Comparison of ENCODE assay signal across 16 mouse cellular contexts in genomic region chr9:50590856-50591518, GRCm38 (mm10). TPM values are rescaled to one million over a fixed set of nuclear protein-coding genes. Genes with fewer than 3 reads are reported as not detected.
DNase-seq lines count a peak whose midpoint lies in the region; ATAC-seq and TF ChIP-seq lines count a peak whose summit lies in the region.
"Had no signal": no experiment of that assay in that cellular context is flagged by ENCODE, and none has a peak within 500 bp of the region (broad histone marks: within the 10 kb centered on the region; RNA-seq: fewer than 3 reads in every experiment).

No protein-coding gene starts in this region.

- DNase-seq in kidney, postnatal 0 days (ENCODE audit: low spot score), result peak; percentile 5
- DNase-seq in kidney, adult 11 months, result no peak
- peak; percentile 12 to 15 for DNase-seq in B cell, adult 2 months
- DNase-seq in adrenal gland, postnatal 14 days, result peak; percentile 50
- no peak for DNase-seq in embryo, embryonic 11 days
- DNase-seq in heart, postnatal 25 days (ENCODE audit: low spot score), result no peak
- no peak for DNase-seq in layer of hippocampus, adult 18-20 months (ENCODE audit: low spot score in 2 of 2)
- DNase-seq: cerebellum, postnatal 36 days; gastrocnemius, postnatal 10 days; heart, postnatal 4 days; thymus, adult 18-20 months had no signal

- no peak for ATAC-seq in kidney, postnatal 0 days (replicated peaks; ENCODE audit: low FRiP score, low read depth)
- peak; percentile 62 for ATAC-seq in megakaryocyte, adult 5-6 weeks (ENCODE audit: poor library complexity, severe bottlenecking)

- H3K4me3 ChIP-seq in kidney, postnatal 0 days (replicated peaks; ENCODE audit: low read depth, low read length), result no peak overlapping the region
- H3K4me3 ChIP-seq: kidney, embryonic 15.5 days had no signal

- H3K9me3 ChIP-seq in kidney, postnatal 0 days (replicated peaks; ENCODE audit: low read length), result no peaks in the 10 kb centered on the region
- H3K9me3 ChIP-seq: kidney, embryonic 15.5 days had no signal

- no peaks in the 10 kb centered on the region for H3K27me3 ChIP-seq in kidney, postnatal 0 days (ENCODE audit: insufficient read depth, low read length)
- H3K27me3 ChIP-seq: kidney, embryonic 15.5 days had no signal

- WGBS in kidney, postnatal 0 days, result 79% methylated on average over 10 of the region's 10 CpGs

- no peak overlapping the region for H3K27ac ChIP-seq in kidney, postnatal 0 days
- H3K27ac ChIP-seq: kidney, embryonic 15.5 days had no signal

- intact Hi-C loops in heart, postnatal 25 days (cut with DNase I), result no loop called here

- no peak overlapping the region for H3K4me2 ChIP-seq in kidney, postnatal 0 days (ENCODE audit: low read length)
- H3K4me2 ChIP-seq: kidney, embryonic 15.5 days had no signal

- H3K4me1 ChIP-seq in kidney, postnatal 0 days (replicated peaks; ENCODE audit: insufficient read depth, low read length), result 0 out of 2 replicates have a peak, but pooled peaks cover 6% of the 10 kb centered on the region
- H3K4me1 ChIP-seq: kidney, embryonic 15.5 days had no signal

- H3K9ac ChIP-seq in kidney, postnatal 0 days (ENCODE audit: low read depth, low read length), result no peak overlapping the region
- H3K9ac ChIP-seq: kidney, embryonic 15.5 days had no signal

- peaks cover 5% of the 10 kb centered on the region; the same call in 1 of the 2 replicates for H3K36me3 ChIP-seq in kidney, postnatal 0 days (ENCODE audit: insufficient read depth, low read length)

- TF ChIP-seq CTCF in kidney, postnatal 0 days (IDR thresholded peaks at IDR 0.05; ENCODE audit: low read depth), result no peak

RNA-seq across cellular contexts. Expression of gene Sdhd, which starts 12.6 kb away (rescaled TPM):
- 599 and 602 TPM in 2 replicates for polyA plus RNA-seq in kidney, postnatal 0 days (2015; fragmentation: Nextera tagmentation; extraction: Ambion mirVana)
- total RNA-seq in adrenal gland, postnatal 14 days (2021), result 554 and 565 TPM in 2 replicates
- 165 and 185 TPM in 2 replicates for total RNA-seq in megakaryocyte, adult 5-6 weeks (2015)
- total RNA-seq in megakaryocyte, adult 5-6 weeks (2017), result 130 and 132 TPM in 2 replicates
- total RNA-seq in heart, postnatal 25 days (2021), result 100 to 1,000 TPM; 709 to 741 TPM
- total RNA-seq in layer of hippocampus, adult 18-20 months (2021), result 100 to 1,000 TPM; 118 to 124 TPM

RNA-seq across cellular contexts. Expression of gene Timm8b, which starts 12.7 kb away (rescaled TPM):
- polyA plus RNA-seq in kidney, postnatal 0 days (2015; fragmentation: Nextera tagmentation; extraction: Ambion mirVana), result 406 and 483 TPM in 2 replicates
- 171 and 184 TPM in 2 replicates for total RNA-seq in adrenal gland, postnatal 14 days (2021)
- 78.7 and 89.2 TPM in 2 replicates for total RNA-seq in megakaryocyte, adult 5-6 weeks (2015)
- total RNA-seq in megakaryocyte, adult 5-6 weeks (2017), result 163 and 189 TPM in 2 replicates
- total RNA-seq in heart, postnatal 25 days (2021), result 100 to 1,000 TPM; 271 to 273 TPM
- total RNA-seq in layer of hippocampus, adult 18-20 months (2021), result 100 to 1,000 TPM; 212 to 222 TPM

RNA-seq across cellular contexts. Expression of gene Pih1d2, which starts 26.1 kb away (rescaled TPM):
- polyA plus RNA-seq in kidney, postnatal 0 days (2015; fragmentation: Nextera tagmentation; extraction: Ambion mirVana), result 5.7 and 7.1 TPM in 2 replicates
- 1.6 and 1.9 TPM in 2 replicates for total RNA-seq in adrenal gland, postnatal 14 days (2021)
- 0.48 TPM in 1 of 2 replicates, not detected in the other for total RNA-seq in megakaryocyte, adult 5-6 weeks (2015)
- total RNA-seq in megakaryocyte, adult 5-6 weeks (2017), result 0.40 TPM in 1 of 2 replicates, not detected in the other
- under 1 TPM; 0.39 to 0.52 TPM for total RNA-seq in heart, postnatal 25 days (2021)
- total RNA-seq in layer of hippocampus, adult 18-20 months (2021), result 1 to 10 TPM; 2.3 to 2.8 TPM

RNA-seq across cellular contexts. Expression of gene Nkapd1, which starts 26.3 kb away (rescaled TPM):
- polyA plus RNA-seq in kidney, postnatal 0 days (2015; fragmentation: Nextera tagmentation; extraction: Ambion mirVana), result 25.7 and 26.0 TPM in 2 replicates
- total RNA-seq in adrenal gland, postnatal 14 days (2021), result 24.3 and 25.3 TPM in 2 replicates
- total RNA-seq in megakaryocyte, adult 5-6 weeks (2015), result 19.6 and 26.2 TPM in 2 replicates
- 22.4 and 25.3 TPM in 2 replicates for total RNA-seq in megakaryocyte, adult 5-6 weeks (2017)
- total RNA-seq in heart, postnatal 25 days (2021), result 10 to 100 TPM; 13.8 to 14.7 TPM
- 10 to 100 TPM; 18.3 to 19.5 TPM for total RNA-seq in layer of hippocampus, adult 18-20 months (2021)

RNA-seq across cellular contexts. Expression of gene Tex12, which starts 29.9 kb away (rescaled TPM):
- not detected in 2 replicates for polyA plus RNA-seq in kidney, postnatal 0 days (2015; fragmentation: Nextera tagmentation; extraction: Ambion mirVana)
- not detected in 2 replicates for total RNA-seq in adrenal gland, postnatal 14 days (2021)
- total RNA-seq in megakaryocyte, adult 5-6 weeks (2015), result not detected in 2 replicates
- not detected in 2 replicates for total RNA-seq in megakaryocyte, adult 5-6 weeks (2017)
- not detected for total RNA-seq in heart, postnatal 25 days (2021)
- total RNA-seq in layer of hippocampus, adult 18-20 months (2021), result not detected
- total RNA-seq: gastrocnemius, postnatal 10 days; heart, postnatal 4 days; left cerebral cortex, postnatal 10 days; MEL had no signal
- polyA plus RNA-seq: lung, embryonic 16.5 days had no signal

Comparison
In these comparisons a context has a peak if more than half of its experiments do, and no peak if none do; other contexts are left out.
1. DNase-seq: peak in kidney, postnatal 0 days (single experiment), B cell, adult 2 months (2 of 2) and adrenal gland, postnatal 14 days (single experiment); none in kidney, adult 11 months (single experiment), embryo, embryonic 11 days (single experiment), heart, postnatal 25 days (single experiment) and layer of hippocampus, adult 18-20 months (0 of 2).